Mouse (Mus musculus) liver, embryonic 12.5 days (tissue): ENCODE results near the gene Cntd1. TPM values are rescaled to one million over a fixed set of nuclear protein-coding genes. Genes with fewer than 3 reads are reported as not detected.
"Not testable (repeated sequence)": the region's sequence is repeated elsewhere in the genome, so short reads cannot be mapped to it uniquely, and the experiment has no call there.

ENCODE experiments used
- ATAC-seq: fragments of 200-750 bp; cut with Nextera tagmentation; 2 replicates; pipeline ENCODE4 v1.8.0; 2017; ENCODE audit warnings: moderate number of reproducible peaks, mild to moderate bottlenecking, moderate library complexity
- H3K27ac ChIP-seq: fragments of 300-500 bp; sonication (generic); 2 replicates; pipeline ENCODE4 v1.5.1; 2016; ENCODE audit warnings: mild to moderate bottlenecking
- H3K27me3 ChIP-seq: fragments of 300-500 bp; sonication (generic); replicated peaks from 2 replicates; pipeline ENCODE4 v1.6.1; 2016; ENCODE audit warnings: mild to moderate bottlenecking, moderate library complexity
- H3K36me3 ChIP-seq: fragments of 300-500 bp; sonication (generic); 2 replicates; pipeline ENCODE4 v1.6.1; 2016; ENCODE audit warnings: mild to moderate bottlenecking, moderate library complexity
- H3K4me1 ChIP-seq: fragments of 300-500 bp; sonication (generic); 2 replicates; pipeline ENCODE4 v1.6.1; 2016
- H3K4me2 ChIP-seq: fragments of 300-500 bp; sonication (generic); 2 replicates; pipeline ENCODE4 v1.6.1; 2016; ENCODE audit warnings: mild to moderate bottlenecking, moderate library complexity
- H3K4me3 ChIP-seq: fragments of 300-500 bp; sonication (generic); 2 replicates; pipeline ENCODE4 v1.5.1; 2016; ENCODE audit warnings: mild to moderate bottlenecking, moderate library complexity
- H3K9ac ChIP-seq: fragments of 300-500 bp; sonication (generic); 2 replicates; pipeline ENCODE4 v1.6.1; 2016; ENCODE audit warnings: mild to moderate bottlenecking, moderate library complexity
- H3K9me3 ChIP-seq: fragments of 300-500 bp; sonication (generic); replicated peaks from 2 replicates; pipeline ENCODE4 v1.6.1; 2016; ENCODE audit warnings: mild to moderate bottlenecking, moderate library complexity
- WGBS: fragments of 180-500 bp; shearing (Covaris S2); methylation state at CpG from one replicate; pipeline ENCODE4 v1.1.7; 2016; ENCODE audit not compliant: insufficient replicate concordance; 5-methylcytosine and 5-hydroxymethylcytosine counted together
- polyA plus RNA-seq: library from polyadenylated mRNA; unstranded; fragments of >200 nt; fragmentation: Nextera tagmentation; extraction: Ambion mirVana; gene quantifications from 2 replicates; pipeline ENCODE4 v1.2.1, GENCODE M21; 2016

Gene Cntd1
- polyA plus RNA-seq, 1 experiment from 2014 or later: 0.74 TPM

- 8% methylated on average over 39 of the region's 39 CpGs for WGBS
- ATAC-seq: peak; percentile 94
- peak within 1 kb of the TSS; percentile 96 for H3K4me3 ChIP-seq
- peak within 1 kb of the TSS; percentile 92 for H3K4me2 ChIP-seq
- H3K4me1 ChIP-seq: peaks cover 37% of the 10 kb centered on the region
- H3K27ac ChIP-seq: peak within 1 kb of the TSS; percentile 86
- peaks cover 31% of the 10 kb centered on the region for H3K36me3 ChIP-seq
- H3K9ac ChIP-seq: peak within 1 kb of the TSS; percentile 95
- H3K9me3 ChIP-seq: no peaks in the 10 kb centered on the region
- peaks cover 11% of the 10 kb centered on the region; the same call in 1 of the 2 replicates for H3K27me3 ChIP-seq
These were observed 23.4 kb downstream of the Cntd1 start, which contains the start of gene Becn1 for GRCm38 (mm10) chr11:101302004-101302798. Gene Becn1 (minus strand): TSS chr11:101302286.

DNA sequence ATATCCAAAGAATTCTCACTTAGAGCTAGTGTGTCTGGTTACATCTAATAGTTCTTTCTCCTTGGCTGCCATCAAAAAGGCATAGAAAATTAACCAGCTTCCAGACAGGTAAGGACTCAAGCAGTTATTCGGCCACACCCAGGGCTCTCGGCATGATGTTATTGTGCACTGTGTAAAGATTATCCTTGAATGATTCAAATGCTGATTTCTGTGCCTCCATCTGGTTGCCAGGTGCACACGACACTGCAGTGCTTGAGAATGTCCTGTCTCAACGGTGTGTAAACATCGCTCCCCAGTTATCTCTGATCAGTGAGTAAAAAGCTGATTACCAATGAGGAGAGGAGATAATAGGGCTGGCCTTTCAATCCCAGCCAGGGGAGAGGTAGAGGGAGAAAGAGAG is 28.9 kb downstream of the Cntd1 start:
- Histone ChIP-seq H3K4me2 (no peak overlapping the region), H3K4me1 (peaks cover 8% of the 10 kb centered on the region; the same call in 1 of the 2 replicates), H3K4me3 (no peak overlapping the region), H3K27me3 (peaks cover 17% of the 10 kb centered on the region; the same call in 1 of the 2 replicates), H3K9me3 (no peaks in the 10 kb centered on the region), H3K9ac (no peak overlapping the region), H3K27ac (no peak overlapping the region), H3K36me3 (no peaks in the 10 kb centered on the region)
- ATAC-seq: no peak
- 37% methylated on average over 5 of the region's 5 CpGs for WGBS

- no peak for ATAC-seq
- H3K9me3 ChIP-seq: no peaks in the 10 kb centered on the region
- peaks cover 29% of the 10 kb centered on the region for H3K4me1 ChIP-seq
- no peaks in the 10 kb centered on the region for H3K36me3 ChIP-seq
- peaks cover 15% of the 10 kb centered on the region; the same call in 1 of the 2 replicates for H3K27me3 ChIP-seq
- 70% methylated on average over 3 of the region's 3 CpGs for WGBS
- H3K27ac ChIP-seq: no peak overlapping the region
- H3K4me3 ChIP-seq: no peak overlapping the region
- H3K9ac ChIP-seq: no peak overlapping the region
- no peak overlapping the region for H3K4me2 ChIP-seq
These were observed 32.3 kb downstream of the Cntd1 start for GRCm38 (mm10) chr11:101311083-101311482.

GRCm38 (mm10) chr11:101312150-101312549 is 33.3 kb downstream of the Cntd1 start:
- Histone ChIP-seq H3K9me3 (no peaks in the 10 kb centered on the region), H3K9ac (no peak overlapping the region), H3K27me3 (peaks cover 6% of the 10 kb centered on the region; the same call in 1 of the 2 replicates), H3K4me1 (peaks cover 32% of the 10 kb centered on the region), H3K4me2 (no peak overlapping the region), H3K36me3 (no peaks in the 10 kb centered on the region), H3K27ac (no peak overlapping the region), H3K4me3 (no peak overlapping the region)
- no peak for ATAC-seq
- 60% methylated on average over 3 of the region's 3 CpGs for WGBS

- no peaks in the 10 kb centered on the region for H3K9me3 ChIP-seq
- H3K9ac ChIP-seq: no peak overlapping the region
- H3K36me3 ChIP-seq: peaks cover 23% of the 10 kb centered on the region
- peak overlapping the region; percentile 100 for H3K27ac ChIP-seq
- WGBS: 85% methylated on average over 1 of the region's 1 CpGs
- H3K4me1 ChIP-seq: peaks cover 53% of the 10 kb centered on the region
- no peak for ATAC-seq
- H3K27me3 ChIP-seq: no peaks in the 10 kb centered on the region
- peak overlapping the region; percentile 87 for H3K4me2 ChIP-seq
- no peak overlapping the region for H3K4me3 ChIP-seq
These were observed 35.8 kb downstream of the Cntd1 start for GRCm38 (mm10) chr11:101314567-101314966.

GRCm38 (mm10) chr11:101315082-101315650 is 36.4 kb downstream of the Cntd1 start:
- H3K27me3 ChIP-seq: no peaks in the 10 kb centered on the region
- H3K9ac ChIP-seq: peak overlapping the region; percentile 98; the same call in 1 of the 2 replicates
- peaks cover 56% of the 10 kb centered on the region for H3K4me1 ChIP-seq
- 45% methylated on average over 8 of the region's 8 CpGs for WGBS
- H3K27ac ChIP-seq: peak overlapping the region; percentile 100
- no peaks in the 10 kb centered on the region for H3K9me3 ChIP-seq
- no peak for ATAC-seq
- H3K36me3 ChIP-seq: peaks cover 29% of the 10 kb centered on the region
- peak overlapping the region; percentile 98 for H3K4me3 ChIP-seq
- H3K4me2 ChIP-seq: peak overlapping the region; percentile 87

DNA sequence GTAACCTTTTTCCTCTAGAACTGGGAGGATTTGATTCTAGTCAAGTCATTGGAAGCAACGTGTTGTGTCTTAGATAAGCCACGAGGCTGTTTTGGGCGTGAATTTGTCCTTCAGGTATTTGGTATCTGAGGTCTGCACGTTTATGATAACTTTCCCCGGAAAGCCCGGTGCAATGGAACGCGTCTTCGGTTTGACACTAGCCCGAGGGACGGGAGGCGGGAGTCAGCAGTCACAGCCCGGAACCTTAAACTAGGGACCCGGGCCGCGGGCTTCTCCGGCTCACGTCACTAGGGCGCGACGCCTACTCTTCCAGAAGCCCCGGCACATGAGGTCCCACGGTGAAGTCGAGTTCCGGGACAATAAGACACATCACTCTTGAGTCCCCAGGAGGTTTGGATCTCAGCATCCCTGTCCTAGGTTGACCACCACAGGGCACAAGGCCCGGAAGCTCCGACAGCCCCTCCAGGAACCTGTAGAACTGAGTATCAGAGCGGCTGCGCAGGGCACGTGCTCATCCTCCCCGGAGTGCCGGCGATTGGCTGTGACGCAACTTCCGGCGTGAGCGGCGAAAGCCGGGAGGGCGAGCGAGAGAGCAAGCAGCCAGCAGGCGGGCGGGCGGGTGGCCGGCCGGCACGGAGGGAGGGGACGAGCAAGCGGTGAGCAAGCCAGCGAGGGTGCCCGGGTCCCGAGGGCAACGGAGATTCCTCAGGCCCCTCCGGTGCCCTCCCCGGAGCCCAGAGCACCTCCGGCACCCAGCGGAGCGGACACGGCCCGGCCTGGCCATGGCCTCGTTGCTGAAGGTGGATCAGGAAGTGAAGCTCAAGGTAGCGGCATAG is 37.1 kb downstream of the Cntd1 start, which contains the start of gene Psme3:
Psme3 (plus strand) TSS at position 549 of the 836 bp plus-strand sequence.
- peak; percentile 90 for ATAC-seq
- Histone ChIP-seq H3K4me2 (peak within 1 kb of the TSS; percentile 87), H3K27ac (peak within 1 kb of the TSS; percentile 100), H3K9ac (peak within 1 kb of the TSS; percentile 98), H3K4me1 (peaks cover 56% of the 10 kb centered on the region), H3K9me3 (no peaks in the 10 kb centered on the region), H3K4me3 (peak within 1 kb of the TSS; percentile 98), H3K36me3 (peaks cover 36% of the 10 kb centered on the region), H3K27me3 (no peaks in the 10 kb centered on the region)
- under 1% methylated on average over 57 of the region's 62 CpGs for WGBS

DNA sequence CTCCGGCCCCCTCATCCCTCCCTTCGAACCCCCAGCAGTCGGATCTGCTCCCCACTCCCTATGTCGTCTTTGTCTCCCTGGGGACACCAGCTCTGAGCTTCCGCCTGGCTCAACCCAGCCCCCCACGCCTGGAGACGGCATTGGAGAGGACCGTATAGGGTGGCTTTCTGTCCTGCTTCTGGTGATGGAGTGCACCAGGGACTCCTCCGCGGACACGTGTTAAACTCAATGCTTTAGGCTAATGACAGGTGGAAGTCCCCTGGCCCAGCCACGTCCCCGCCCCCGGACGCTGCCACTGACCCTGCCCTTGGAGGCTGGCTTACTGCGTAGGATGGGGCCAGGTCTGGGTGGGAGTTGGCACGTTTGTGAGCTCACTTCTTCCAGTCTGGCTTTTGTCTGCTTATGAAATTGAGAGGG is 37.7 kb downstream of the Cntd1 start:
- Histone ChIP-seq H3K4me2 (peak overlapping the region; percentile 87), H3K9me3 (no peaks in the 10 kb centered on the region), H3K4me3 (peak overlapping the region; percentile 98), H3K4me1 (peaks cover 56% of the 10 kb centered on the region), H3K27me3 (no peaks in the 10 kb centered on the region), H3K36me3 (peaks cover 42% of the 10 kb centered on the region), H3K9ac (peak overlapping the region; percentile 98), H3K27ac (peak overlapping the region; percentile 100)
- peak; percentile 67 for ATAC-seq
- WGBS: under 1% methylated on average over 17 of the region's 17 CpGs

DNA sequence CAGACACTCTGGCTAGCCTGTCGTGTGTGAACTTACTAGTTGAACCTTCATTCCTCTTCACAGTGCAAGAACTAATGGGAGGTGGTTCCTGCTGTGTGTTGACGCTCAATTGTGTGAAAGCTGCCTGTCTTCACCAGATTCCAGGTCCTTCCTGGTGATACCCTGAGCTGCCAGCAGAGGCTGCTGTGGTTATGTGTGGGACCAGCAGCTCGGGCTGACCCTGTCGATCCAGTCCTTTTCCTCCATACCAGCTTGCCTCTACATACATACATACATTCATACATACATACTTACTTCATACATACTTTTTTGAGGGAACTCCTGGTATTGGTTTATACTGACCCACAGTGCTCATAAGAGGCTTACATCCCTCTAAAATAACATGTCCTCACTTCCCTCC is 44.8 kb downstream of the Cntd1 start:
- no peak overlapping the region for H3K4me2 ChIP-seq
- H3K27me3 ChIP-seq: no peaks in the 10 kb centered on the region
- WGBS: 56% methylated on average over 4 of the region's 4 CpGs
- no peak overlapping the region for H3K4me3 ChIP-seq
- peaks cover 86% of the 10 kb centered on the region for H3K36me3 ChIP-seq
- ATAC-seq: no peak
- no peak overlapping the region for H3K9ac ChIP-seq
- H3K4me1 ChIP-seq: peaks cover 17% of the 10 kb centered on the region
- no peak overlapping the region for H3K27ac ChIP-seq
- H3K9me3 ChIP-seq: no peaks in the 10 kb centered on the region

DNA sequence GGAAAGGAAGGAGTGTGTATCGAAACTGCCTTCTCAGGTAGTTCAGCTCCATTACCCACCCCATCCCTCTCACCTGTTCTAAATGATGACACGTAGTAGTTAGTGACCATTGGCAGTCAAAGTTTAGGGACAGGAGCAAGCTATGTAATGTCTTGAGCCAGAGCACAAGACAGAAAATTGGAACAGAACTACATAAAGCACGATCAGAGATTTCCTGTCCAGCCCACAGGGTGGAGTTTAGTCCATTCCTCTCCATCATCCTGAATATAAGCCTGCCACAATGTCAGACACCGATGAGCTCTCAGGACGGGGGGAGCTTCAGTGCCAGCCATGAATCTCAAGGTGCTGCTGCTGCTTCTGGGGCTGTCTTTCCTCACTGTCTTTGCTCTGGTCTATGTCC is 46.0 kb downstream of the Cntd1 start, which contains the start of gene Aoc2:
Aoc2 (plus strand) TSS at position 301 of the 400 bp plus-strand sequence.
- Histone ChIP-seq H3K27me3 (no peaks in the 10 kb centered on the region), H3K9me3 (no peaks in the 10 kb centered on the region), H3K36me3 (peaks cover 77% of the 10 kb centered on the region), H3K9ac (no peak within 1 kb of the TSS), H3K27ac (no peak within 1 kb of the TSS), H3K4me3 (no peak within 1 kb of the TSS), H3K4me2 (no peak within 1 kb of the TSS), H3K4me1 (0 out of 2 replicates have a peak, but pooled peaks cover 5% of the 10 kb centered on the region)
- WGBS: 92% methylated on average over 5 of the region's 5 CpGs
- 0 out of 2 replicates have a peak, but pooled peaks have one; percentile 6 for ATAC-seq

DNA sequence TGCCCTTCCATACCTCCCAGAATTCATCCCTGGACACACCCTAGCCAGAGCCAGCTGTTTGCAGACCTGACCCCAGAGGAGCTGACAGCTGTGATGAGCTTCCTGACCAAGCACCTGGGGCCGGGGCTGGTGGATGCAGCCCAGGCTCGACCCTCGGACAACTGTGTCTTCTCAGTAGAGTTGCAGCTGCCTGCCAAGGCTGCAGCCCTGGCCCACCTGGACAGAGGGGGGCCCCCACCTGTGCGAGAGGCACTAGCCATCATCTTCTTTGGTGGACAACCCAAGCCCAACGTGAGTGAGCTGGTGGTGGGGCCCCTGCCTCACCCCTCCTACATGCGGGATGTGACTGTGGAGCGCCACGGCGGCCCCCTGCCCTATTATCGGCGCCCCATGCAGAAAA is 46.4 kb downstream of the Cntd1 start:
- H3K9ac ChIP-seq, H3K9me3 ChIP-seq, H3K4me3 ChIP-seq, H3K27ac ChIP-seq, H3K4me1 ChIP-seq, H3K4me2 ChIP-seq, H3K27me3 ChIP-seq: not testable (repeated sequence)
- peaks cover 73% of the 10 kb centered on the region for H3K36me3 ChIP-seq
- 89% methylated on average over 11 of the region's 11 CpGs for WGBS
- peak; percentile 16; the same call in 1 of the 2 replicates for ATAC-seq
